Mouse (Mus musculus) spleen, postnatal 14 days (tissue): ENCODE results near the gene Prkab2.

ENCODE experiments used
- DNase-seq, 2 experiments: peaks; one replicate each; pipeline ENCODE4 v3.0.0; 2021 to 2022; ENCODE audit warnings: low spot score in 2 of 2

Gene Prkab2

DNA sequence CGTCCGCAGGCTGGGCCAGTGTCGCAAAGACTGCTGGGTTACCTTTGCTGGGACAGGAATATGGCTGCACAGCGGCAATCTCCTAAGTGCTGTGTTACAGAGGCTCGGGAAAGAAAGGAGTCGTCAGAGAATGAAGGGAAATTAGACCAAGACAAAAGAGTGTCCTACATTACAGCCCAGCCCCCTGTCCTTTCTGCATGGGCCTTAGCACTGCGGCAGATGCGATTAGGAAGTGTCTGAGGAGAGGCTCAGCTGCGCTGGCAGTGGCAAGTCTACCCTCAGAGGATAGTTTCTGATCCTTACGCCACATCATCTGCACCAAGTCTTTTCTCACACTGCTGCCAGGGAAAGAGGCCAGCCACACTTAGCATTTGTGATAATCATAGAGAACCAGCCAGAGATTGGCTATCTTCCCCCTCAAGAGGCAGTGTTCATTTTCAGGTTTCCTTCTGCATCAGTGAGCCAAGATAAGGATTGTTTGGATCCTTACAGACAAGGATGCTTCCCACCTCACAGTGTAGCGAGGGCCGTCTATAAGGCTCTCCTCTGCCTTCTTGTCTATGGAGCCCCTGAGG lies 33.5 kb downstream of the Prkab2 start:
- DNase-seq = no peak

- DNase-seq = no peak
Measured at GRCm38 (mm10) chr3:97693806-97694205, 35.8 kb downstream of the Prkab2 start.

GRCm38 (mm10) chr3:97696866-97697265 lies 38.9 kb downstream of the Prkab2 start:
- no peak for DNase-seq

DNA sequence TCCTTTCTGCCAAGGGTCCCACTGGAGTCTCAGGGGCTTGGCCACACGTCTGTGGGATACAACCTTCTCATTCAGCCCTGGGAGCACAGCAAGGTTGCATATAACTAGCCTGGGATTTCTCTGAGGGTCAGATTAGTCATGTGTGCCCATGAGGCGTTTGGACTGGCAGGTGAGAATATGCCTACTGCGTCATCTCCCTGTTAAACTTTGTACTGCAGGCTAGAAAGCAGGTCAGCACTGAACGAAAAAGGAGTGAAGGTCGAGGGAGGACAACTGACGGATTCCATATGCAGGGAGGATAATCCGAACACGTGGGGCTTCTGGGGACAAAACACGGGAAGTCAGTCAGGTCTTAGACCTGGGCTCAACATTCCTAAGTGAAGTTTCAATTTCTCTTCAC lies 39.3 kb downstream of the Prkab2 start:
- no peak for DNase-seq

GRCm38 (mm10) chr3:97699061-97699460 lies 41.1 kb downstream of the Prkab2 start:
- DNase-seq = no peak

GRCm38 (mm10) chr3:97701198-97701597 lies 43.2 kb downstream of the Prkab2 start:
- no peak for DNase-seq

- no peak for DNase-seq
Measured at GRCm38 (mm10) chr3:97702448-97703080, 44.6 kb downstream of the Prkab2 start.

DNA sequence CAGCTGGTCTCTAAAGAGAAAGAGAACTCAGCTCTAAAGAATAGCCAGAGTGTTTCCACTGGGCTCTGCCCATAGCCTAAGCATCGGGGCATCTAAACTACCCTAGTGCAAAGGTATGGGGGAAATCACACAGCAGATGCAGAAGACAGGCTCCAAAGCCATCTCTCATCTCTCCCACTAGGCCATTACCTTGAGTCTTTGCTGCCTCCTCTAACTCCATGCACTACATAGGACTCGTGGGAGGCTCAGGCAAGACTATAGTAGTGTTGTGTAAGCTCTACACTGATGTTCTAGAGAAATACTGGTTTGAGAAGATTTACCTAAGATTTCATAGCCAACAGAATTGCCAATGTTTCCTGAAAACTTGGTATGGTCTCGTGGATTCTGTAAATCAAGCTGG lies 47.5 kb downstream of the Prkab2 start:
- DNase-seq = no peak

- no peak for DNase-seq
Measured at GRCm38 (mm10) chr3:97706561-97706960, 48.6 kb downstream of the Prkab2 start.

- DNase-seq = no peak
Measured at GRCm38 (mm10) chr3:97710134-97710533, 52.1 kb downstream of the Prkab2 start.

DNA sequence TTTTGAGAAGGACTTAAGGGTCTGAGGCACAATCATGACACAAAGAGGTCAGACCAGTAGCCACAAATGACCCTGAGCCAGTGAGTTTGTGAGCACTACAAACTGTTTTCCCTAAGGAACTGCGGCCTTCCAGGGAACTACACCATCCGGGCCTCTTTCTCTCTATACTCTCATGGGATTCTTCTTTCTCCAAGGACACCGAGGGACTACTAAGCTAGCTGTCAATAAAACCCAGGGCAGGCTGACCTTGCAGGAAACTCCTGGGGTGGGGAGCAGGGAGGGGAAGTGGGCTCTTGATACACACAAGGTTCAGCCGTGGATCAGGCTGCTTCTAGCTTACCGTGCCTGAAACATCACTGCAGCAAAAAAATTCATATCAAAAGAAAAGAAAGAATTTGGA lies 52.9 kb downstream of the Prkab2 start:
- no peak for DNase-seq

GRCm38 (mm10) chr3:97715922-97716321 lies 57.9 kb downstream of the Prkab2 start:
- DNase-seq = no peak

DNA sequence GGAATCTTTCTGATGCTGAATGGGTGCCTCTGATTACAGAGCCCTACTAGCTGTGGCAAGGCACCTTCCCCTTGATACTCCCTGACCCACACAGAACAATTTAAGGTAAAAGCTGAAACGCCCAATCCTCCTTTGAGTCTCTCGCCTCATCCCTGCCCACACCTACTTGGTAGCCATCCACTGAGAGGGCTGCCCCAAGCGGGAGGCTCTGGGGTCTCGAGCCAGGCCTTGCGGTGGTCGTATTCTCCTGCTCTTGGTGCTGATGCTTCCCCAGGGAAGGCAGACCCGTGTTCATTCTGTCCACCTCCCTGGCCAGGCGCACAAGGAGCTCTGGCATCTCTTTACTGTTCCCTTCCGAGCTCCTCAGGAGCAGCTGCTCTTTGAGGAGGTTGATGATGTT lies 61.1 kb downstream of the Prkab2 start:
- DNase-seq = no peak
